ENCODE assay signal across 12 mouse cellular contexts in the genomic region with DNA sequence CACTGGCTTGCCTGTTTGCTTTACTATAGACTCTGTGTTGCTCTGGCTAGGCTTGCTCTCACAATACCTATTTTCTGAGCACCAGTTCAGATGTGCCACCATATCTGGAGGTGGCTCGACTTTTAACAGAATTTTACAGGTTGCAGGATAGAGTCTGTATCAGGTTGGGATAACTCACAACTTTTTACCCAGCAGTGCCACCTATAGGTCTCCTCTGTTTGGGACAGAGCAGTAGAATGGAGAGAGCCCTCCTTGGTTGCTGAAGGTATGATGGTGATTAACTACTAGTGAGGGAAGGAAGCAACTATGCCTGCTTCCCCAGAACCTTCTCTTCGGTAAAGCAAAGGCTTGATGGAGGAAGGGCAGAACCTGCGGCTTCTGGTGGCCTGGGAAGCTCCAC. TPM values are rescaled to one million over a fixed set of nuclear protein-coding genes. Genes with fewer than 3 reads are reported as not detected.
DNase-seq lines count a peak whose midpoint lies in the region; ATAC-seq lines count a peak whose summit lies in the region.
"Had no signal": no experiment of that assay in that cellular context is flagged by ENCODE, and none has a peak within 500 bp of the region (broad histone marks: within the 10 kb centered on the region; RNA-seq: fewer than 3 reads in every experiment).

No protein-coding gene starts in this region.

- no peaks in the 10 kb centered on the region for H3K9me3 ChIP-seq in hindbrain, embryonic 16.5 days (ENCODE audit: control insufficient read depth, low read length)
- H3K9me3 ChIP-seq in hindbrain, embryonic 10.5 days = no peaks in the 10 kb centered on the region
- H3K9me3 ChIP-seq: embryonic facial prominence, embryonic 12.5 days; hindbrain, embryonic 15.5 days; limb, embryonic 10.5 days had no signal

- DNase-seq in adrenal gland, postnatal 10 days = peak; percentile 28
- DNase-seq in adrenal gland, adult 8-10 months = no peak
- DNase-seq in hindbrain, embryonic 10.5 days (ENCODE audit: low spot score) = no peak
- peak; percentile 53 for DNase-seq in testis, postnatal 10 days (ENCODE audit: low spot score)
- DNase-seq in testis, postnatal 14 days (ENCODE audit: low spot score) = no peak
- no peak for DNase-seq in urinary bladder, postnatal 10 days (ENCODE audit: low spot score)
- DNase-seq: gastrocnemius, postnatal 10 days had no signal

- H3K4me3 ChIP-seq in hindbrain, embryonic 16.5 days (ENCODE audit: low read length) = no peak overlapping the region
- H3K4me3 ChIP-seq in hindbrain, embryonic 10.5 days = no peak overlapping the region
- H3K4me3 ChIP-seq: embryonic facial prominence, embryonic 12.5 days; hindbrain, embryonic 15.5 days; limb, embryonic 10.5 days had no signal

- H3K27ac ChIP-seq in hindbrain, embryonic 16.5 days (ENCODE audit: low read depth, low read length) = no peak overlapping the region
- H3K27ac ChIP-seq in hindbrain, embryonic 10.5 days = no peak overlapping the region
- H3K27ac ChIP-seq: embryonic facial prominence, embryonic 12.5 days; hindbrain, embryonic 15.5 days; limb, embryonic 10.5 days had no signal

- ATAC-seq in hindbrain, embryonic 16.5 days = 0 out of 2 replicates have a peak, but pooled peaks have one; percentile 61
- no peak for ATAC-seq in megakaryocyte, adult 5-6 weeks (ENCODE audit: poor library complexity, severe bottlenecking)

- no peaks in the 10 kb centered on the region for H3K27me3 ChIP-seq in hindbrain, embryonic 16.5 days (replicated peaks; ENCODE audit: control insufficient read depth, insufficient read depth, low read length)
- H3K27me3 ChIP-seq in hindbrain, embryonic 10.5 days (ENCODE audit: insufficient read depth, poor library complexity, severe bottlenecking) = no peaks in the 10 kb centered on the region
- H3K27me3 ChIP-seq: embryonic facial prominence, embryonic 12.5 days; hindbrain, embryonic 15.5 days had no signal

- H3K9ac ChIP-seq in hindbrain, embryonic 16.5 days (ENCODE audit: low read depth, low read length) = no peak overlapping the region
- H3K9ac ChIP-seq: embryonic facial prominence, embryonic 12.5 days; hindbrain, embryonic 15.5 days had no signal

- no peaks in the 10 kb centered on the region for H3K4me1 ChIP-seq in hindbrain, embryonic 16.5 days (ENCODE audit: control insufficient read depth, insufficient read depth, low read depth, low read length)
- H3K4me1 ChIP-seq in hindbrain, embryonic 10.5 days (replicated peaks) = no peaks in the 10 kb centered on the region
- H3K4me1 ChIP-seq: embryonic facial prominence, embryonic 12.5 days; hindbrain, embryonic 15.5 days; limb, embryonic 10.5 days had no signal

- H3K4me2 ChIP-seq in hindbrain, embryonic 16.5 days (ENCODE audit: low read length) = no peak overlapping the region
- H3K4me2 ChIP-seq: embryonic facial prominence, embryonic 12.5 days; hindbrain, embryonic 15.5 days had no signal

- WGBS in hindbrain, embryonic 16.5 days = 75% methylated on average over 3 of the region's 3 CpGs
- 74% methylated on average over 3 of the region's 3 CpGs for WGBS in hindbrain, embryonic 10.5 days

- no peaks in the 10 kb centered on the region for H3K36me3 ChIP-seq in hindbrain, embryonic 16.5 days (ENCODE audit: control insufficient read depth, insufficient read depth, low read length)
- no peaks in the 10 kb centered on the region for H3K36me3 ChIP-seq in hindbrain, embryonic 10.5 days
- H3K36me3 ChIP-seq: embryonic facial prominence, embryonic 12.5 days; hindbrain, embryonic 15.5 days; limb, embryonic 10.5 days had no signal

RNA-seq across cellular contexts. Expression of gene Ppp4r4, which starts 35.0 kb away (rescaled TPM):
- total RNA-seq in adrenal gland, postnatal 10 days (2021) = 1 to 10 TPM; 2.3 to 3.2 TPM
- 10 to 100 TPM in 1 of 4 experiments, 1 to 10 TPM in 3; 4.0 to 11.1 (median 7.3) TPM for total RNA-seq in adrenal gland, adult 8-10 months (2022)
- polyA plus RNA-seq in hindbrain, embryonic 16.5 days (2015; fragmentation: Nextera tagmentation; extraction: Ambion mirVana) = 3.4 and 4.1 TPM in 2 replicates
- 1.7 and 2.2 TPM in 2 replicates for polyA plus RNA-seq in hindbrain, embryonic 10.5 days (2016; fragmentation: Nextera tagmentation; extraction: Ambion mirVana)
- total RNA-seq in megakaryocyte, adult 5-6 weeks (2015) = not detected in 2 replicates
- total RNA-seq in megakaryocyte, adult 5-6 weeks (2017) = not detected in 2 replicates

Comparison
In these comparisons a context has a peak if more than half of its experiments do, and no peak if none do; other contexts are left out.
1. DNase-seq: peak in adrenal gland, postnatal 10 days (single experiment) and testis, postnatal 10 days (single experiment); none in adrenal gland, adult 8-10 months (single experiment), hindbrain, embryonic 10.5 days (single experiment), testis, postnatal 14 days (single experiment) and urinary bladder, postnatal 10 days (single experiment).